Mouse (Mus musculus) forebrain, embryonic 16.5 days (tissue): ENCODE data around the gene Ahsg. TPM values are rescaled to one million over a fixed set of nuclear protein-coding genes. Genes with fewer than 3 reads are reported as not detected.

ENCODE experiments used
- ATAC-seq: fragments of 200-750 bp; cut with Nextera tagmentation; 2 replicates; pipeline ENCODE4 v1.8.0; 2017; ENCODE audit warnings: mild to moderate bottlenecking, moderate library complexity
- H3K27ac ChIP-seq: fragments of 300-500 bp; sonication (generic); 2 replicates; pipeline ENCODE4 v1.5.1; 2014; ENCODE audit warnings: low read length, control low read depth
- H3K27me3 ChIP-seq: fragments of 300-500 bp; sonication (generic); replicated peaks from 2 replicates; pipeline ENCODE4 v1.6.1; 2014; ENCODE audit warnings: low read length; ENCODE audit not compliant: control insufficient read depth, insufficient read depth
- H3K36me3 ChIP-seq: fragments of 300-500 bp; sonication (generic); 2 replicates; pipeline ENCODE4 v1.6.1; 2014; ENCODE audit not compliant: control insufficient read depth, insufficient read depth
- H3K4me1 ChIP-seq: fragments of 300-500 bp; sonication (generic); replicated peaks from 2 replicates; pipeline ENCODE4 v1.6.1; 2014; ENCODE audit warnings: low read length; ENCODE audit not compliant: control insufficient read depth, insufficient read depth
- H3K4me2 ChIP-seq: fragments of 300-500 bp; sonication (generic); 2 replicates; pipeline ENCODE4 v1.6.1; 2014; ENCODE audit warnings: mild to moderate bottlenecking, low read length, control low read depth
- H3K4me3 ChIP-seq: fragments of 300-500 bp; sonication (generic); replicated peaks from 2 replicates; pipeline ENCODE4 v1.5.1; 2014; ENCODE audit warnings: mild to moderate bottlenecking, low read length, control low read depth
- H3K9ac ChIP-seq: fragments of 300-500 bp; sonication (generic); replicated peaks from 2 replicates; pipeline ENCODE4 v1.6.1; 2014; ENCODE audit warnings: low read depth, low read length, control low read depth
- H3K9me3 ChIP-seq: fragments of 300-500 bp; sonication (generic); 2 replicates; pipeline ENCODE4 v1.6.1; 2016; ENCODE audit warnings: low read length; ENCODE audit not compliant: control insufficient read depth
- WGBS: fragments of 180-500 bp; shearing (Covaris S2); extraction: QIAGEN DNeasy Blood & Tissue Kit; methylation state at CpG from one replicate; pipeline ENCODE4 v1.1.7; 2014; 5-methylcytosine and 5-hydroxymethylcytosine counted together
- polyA plus RNA-seq: library from polyadenylated mRNA; unstranded; fragments of >200 nt; fragmentation: Nextera tagmentation; extraction: Ambion mirVana; gene quantifications from 2 replicates; pipeline ENCODE4 v1.2.1, GENCODE M21; 2015

Gene Ahsg
- polyA plus RNA-seq, 1 experiment from 2014 or later: 0.25 TPM

DNA sequence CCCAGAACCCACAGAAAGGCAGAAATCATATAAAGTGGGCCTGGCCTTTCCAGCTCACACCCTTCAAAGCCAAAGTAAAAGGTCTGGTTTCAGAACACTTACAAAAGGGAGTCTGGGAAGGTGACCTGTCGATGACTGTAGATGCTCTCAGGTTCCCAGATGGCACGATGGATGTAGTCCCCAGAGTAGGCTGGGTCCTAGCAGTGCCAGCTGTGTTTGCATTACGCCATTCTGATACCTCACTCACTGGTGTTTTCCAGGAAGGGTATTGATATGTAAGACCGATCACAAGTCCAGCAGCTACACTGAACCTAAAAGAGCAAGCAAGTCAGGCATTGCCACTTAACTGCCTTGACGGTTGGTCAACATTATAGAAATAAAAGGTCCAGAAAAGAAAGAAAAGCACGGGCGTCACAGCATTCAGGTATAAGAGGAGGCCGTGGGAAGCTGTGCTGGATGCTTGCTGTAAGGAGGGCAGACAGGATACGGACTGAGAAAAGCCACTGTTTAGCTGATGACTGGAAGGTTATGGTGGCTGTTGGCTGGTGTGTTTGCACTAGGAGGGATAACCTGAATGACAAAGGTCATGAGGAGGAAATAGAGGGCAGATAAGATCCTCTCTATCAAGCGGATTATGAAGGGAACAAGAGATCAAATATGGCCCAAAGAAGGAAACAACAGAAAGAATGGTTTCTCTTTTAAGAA, 8.9 kb downstream of the Ahsg start:
- H3K9me3 ChIP-seq: no peaks in the 10 kb centered on the region
- H3K9ac ChIP-seq: no peak overlapping the region
- 86% methylated on average over 10 of the region's 10 CpGs for WGBS
- H3K4me3 ChIP-seq: no peak overlapping the region
- H3K36me3 ChIP-seq: no peaks in the 10 kb centered on the region
- H3K27me3 ChIP-seq: no peaks in the 10 kb centered on the region
- no peak overlapping the region for H3K27ac ChIP-seq
- H3K4me1 ChIP-seq: 0 out of 2 replicates have a peak, but pooled peaks cover 2% of the 10 kb centered on the region
- no peak overlapping the region for H3K4me2 ChIP-seq
- no peak for ATAC-seq

- H3K9ac ChIP-seq: no peak overlapping the region
- H3K4me2 ChIP-seq: no peak overlapping the region
- H3K36me3 ChIP-seq: no peaks in the 10 kb centered on the region
- H3K4me1 ChIP-seq: 0 out of 2 replicates have a peak, but pooled peaks cover 2% of the 10 kb centered on the region
- no peak overlapping the region for H3K27ac ChIP-seq
- 88% methylated on average over 3 of the region's 3 CpGs for WGBS
- ATAC-seq: no peak
- no peak overlapping the region for H3K4me3 ChIP-seq
- no peaks in the 10 kb centered on the region for H3K27me3 ChIP-seq
- H3K9me3 ChIP-seq: no peaks in the 10 kb centered on the region
These were observed 10.2 kb downstream of the Ahsg start for GRCm38 (mm10) chr16:22901326-22901725.

DNA sequence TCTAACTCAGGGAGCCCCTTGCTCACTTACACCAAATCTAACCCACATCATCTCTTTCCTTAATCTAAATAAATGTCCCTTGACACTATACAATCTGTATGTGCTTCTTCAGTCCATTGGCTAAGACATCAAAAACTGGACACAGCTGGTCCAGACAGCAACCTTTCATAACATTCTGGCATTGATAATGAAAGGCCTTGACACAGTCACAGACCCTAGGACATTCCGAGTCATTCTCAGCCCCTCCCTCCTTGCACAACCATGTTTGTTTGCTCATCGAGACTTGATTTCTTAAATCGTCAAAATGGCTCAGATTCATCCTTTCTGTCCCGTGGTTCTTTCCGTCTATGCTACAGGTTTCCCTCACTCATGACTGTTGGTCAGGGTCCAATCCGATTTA, 18.2 kb downstream of the Ahsg start:
- H3K27ac ChIP-seq: no peak overlapping the region
- H3K9ac ChIP-seq: no peak overlapping the region
- no peaks in the 10 kb centered on the region for H3K4me1 ChIP-seq
- no peaks in the 10 kb centered on the region for H3K27me3 ChIP-seq
- H3K9me3 ChIP-seq: no peaks in the 10 kb centered on the region
- H3K4me3 ChIP-seq: no peak overlapping the region
- no peaks in the 10 kb centered on the region for H3K36me3 ChIP-seq
- no peak for ATAC-seq
- 91% methylated on average over 6 of the region's 6 CpGs for WGBS
- H3K4me2 ChIP-seq: no peak overlapping the region

DNA sequence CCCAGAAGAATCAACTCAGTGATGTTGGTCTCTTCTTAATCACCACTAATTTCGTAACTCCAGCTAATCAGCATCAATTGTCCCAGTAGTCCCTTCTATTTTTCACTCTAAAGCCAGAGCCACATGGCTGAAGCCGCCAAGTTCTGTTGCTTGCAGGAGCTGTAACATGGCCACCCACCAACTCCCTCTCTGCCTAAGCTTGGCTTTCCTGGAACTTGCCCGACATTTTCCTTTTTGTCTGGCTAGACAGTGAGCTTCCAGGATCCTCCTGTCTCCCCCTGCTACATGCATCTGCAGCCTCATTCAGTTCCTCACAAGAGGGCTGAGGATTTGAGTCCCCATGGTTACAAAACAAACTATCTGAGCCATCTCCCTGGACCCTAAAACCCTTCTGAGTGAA, 20.9 kb downstream of the Ahsg start:
- Histone ChIP-seq H3K36me3 (no peaks in the 10 kb centered on the region), H3K4me2 (no peak overlapping the region), H3K27me3 (no peaks in the 10 kb centered on the region), H3K9me3 (no peaks in the 10 kb centered on the region), H3K4me1 (no peaks in the 10 kb centered on the region), H3K4me3 (no peak overlapping the region), H3K9ac (no peak overlapping the region), H3K27ac (no peak overlapping the region)
- 75% methylated on average over 3 of the region's 3 CpGs for WGBS
- ATAC-seq: no peak

DNA sequence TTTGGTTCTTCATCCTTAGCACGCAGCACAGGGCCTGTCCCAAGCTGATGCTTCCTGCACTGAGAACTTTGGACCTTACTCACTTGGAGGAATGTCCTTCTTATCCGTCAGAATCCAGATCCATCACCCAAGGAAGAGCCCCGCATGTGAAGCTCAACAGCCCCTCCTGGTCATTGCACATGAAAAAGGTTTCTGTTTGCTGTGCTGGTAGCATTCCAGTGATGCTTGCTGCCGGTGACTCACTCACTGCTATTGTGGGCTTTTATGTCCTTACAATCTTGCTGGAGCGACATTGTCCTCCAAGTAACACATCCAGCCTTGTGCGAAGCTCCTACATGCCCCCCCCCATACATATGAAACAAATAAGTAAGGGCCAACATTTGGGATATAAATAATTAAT, 21.8 kb downstream of the Ahsg start:
- Histone ChIP-seq H3K4me2 (no peak overlapping the region), H3K27ac (no peak overlapping the region), H3K4me1 (no peaks in the 10 kb centered on the region), H3K9me3 (no peaks in the 10 kb centered on the region), H3K4me3 (no peak overlapping the region), H3K9ac (no peak overlapping the region), H3K27me3 (no peaks in the 10 kb centered on the region), H3K36me3 (no peaks in the 10 kb centered on the region)
- 84% methylated on average over 6 of the region's 6 CpGs for WGBS
- ATAC-seq: no peak

DNA sequence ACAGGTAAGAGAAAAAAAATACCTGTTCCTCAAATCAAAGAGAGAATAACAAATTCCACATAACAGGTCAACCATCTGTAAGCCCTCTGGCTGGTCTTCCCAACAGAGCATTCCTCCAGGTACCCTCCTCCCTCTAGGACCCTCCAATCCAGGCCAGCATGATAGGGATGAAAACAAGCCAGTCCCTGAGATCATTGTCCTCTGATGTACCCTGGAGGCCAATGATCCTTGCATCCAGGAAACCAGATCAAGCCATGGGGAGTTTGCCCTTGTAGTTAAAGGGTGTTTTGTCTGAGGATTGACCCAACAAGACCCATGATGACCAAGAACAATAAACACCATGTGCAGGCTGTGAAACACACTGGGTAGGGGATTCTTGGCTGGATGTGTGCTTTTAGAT, 23.2 kb downstream of the Ahsg start:
- ATAC-seq: no peak
- no peaks in the 10 kb centered on the region for H3K4me1 ChIP-seq

DNA sequence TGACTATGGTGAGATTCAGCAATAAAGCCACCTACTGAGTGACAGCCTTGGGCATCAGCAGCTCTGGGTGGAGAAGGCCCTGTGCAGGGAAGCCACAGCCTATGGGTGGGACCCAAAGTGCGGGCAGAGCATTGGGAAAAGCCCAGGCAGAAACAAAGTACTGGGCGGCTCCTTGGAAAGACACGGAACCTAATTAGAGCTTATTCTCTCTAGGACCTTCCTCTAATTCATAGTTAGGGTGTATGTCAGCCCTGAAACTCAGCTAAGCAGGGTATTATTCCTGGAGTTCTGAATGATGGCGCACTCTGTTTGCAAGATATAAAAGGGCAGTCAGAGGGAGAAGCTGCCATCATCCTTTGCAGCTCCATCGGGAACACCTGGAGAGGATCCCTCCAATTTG, 27.0 kb downstream of the Ahsg start, which contains the start of gene Fetub:
Gene Fetub (plus strand): TSS at position 301 of the 400 bp plus-strand sequence.
- Histone ChIP-seq H3K4me1 (no peaks in the 10 kb centered on the region), H3K9me3 (no peaks in the 10 kb centered on the region), H3K27me3 (no peaks in the 10 kb centered on the region), H3K36me3 (no peaks in the 10 kb centered on the region), H3K9ac (no peak within 1 kb of the TSS), H3K4me2 (no peak within 1 kb of the TSS), H3K27ac (no peak within 1 kb of the TSS), H3K4me3 (no peak within 1 kb of the TSS)
- no peak for ATAC-seq
- 76% methylated on average over 5 of the region's 5 CpGs for WGBS

More for the DNA sequence above, 23.2 kb downstream of the Ahsg start:
- Histone ChIP-seq H3K36me3 (no peaks in the 10 kb centered on the region), H3K27me3 (no peaks in the 10 kb centered on the region), H3K4me3 (no peak overlapping the region), H3K9ac (no peak overlapping the region), H3K27ac (no peak overlapping the region), H3K9me3 (no peaks in the 10 kb centered on the region), H3K4me2 (no peak overlapping the region)

- Histone ChIP-seq H3K27me3 (no peaks in the 10 kb centered on the region), H3K36me3 (no peaks in the 10 kb centered on the region), H3K4me3 (no peak overlapping the region), H3K4me2 (no peak overlapping the region), H3K9me3 (no peaks in the 10 kb centered on the region), H3K9ac (no peak overlapping the region), H3K27ac (no peak overlapping the region), H3K4me1 (no peaks in the 10 kb centered on the region)
- ATAC-seq: no peak
- WGBS: 69% methylated on average over 15 of the region's 15 CpGs
These were observed 27.7 kb downstream of the Ahsg start for GRCm38 (mm10) chr16:22918664-22919312.

GRCm38 (mm10) chr16:22919971-22920854, 29.1 kb downstream of the Ahsg start:
- Histone ChIP-seq H3K27me3 (no peaks in the 10 kb centered on the region), H3K27ac (no peak overlapping the region), H3K4me2 (no peak overlapping the region), H3K36me3 (no peaks in the 10 kb centered on the region), H3K4me1 (no peaks in the 10 kb centered on the region), H3K9me3 (no peaks in the 10 kb centered on the region), H3K4me3 (no peak overlapping the region), H3K9ac (no peak overlapping the region)
- no peak for ATAC-seq
- 71% methylated on average over 18 of the region's 18 CpGs for WGBS
